Mouse (Mus musculus) gastrocnemius, postnatal 4 days (tissue): ENCODE results near the gene Efcab7. TPM values are rescaled to one million over a fixed set of nuclear protein-coding genes. Genes with fewer than 3 reads are reported as not detected.

Experiments
- DNase-seq, 2 experiments: peaks; one replicate each; pipeline ENCODE4 v3.0.0; 2021 to 2022; ENCODE audit warnings: low spot score in 2 of 2, mixed read lengths in 2 of 2
- total RNA-seq, 2 experiments: library from RNA; stranded (reverse); gene quantifications; 2 replicates each; pipeline ENCODE4 v1.2.3; 2021

Efcab7 gene
- total RNA-seq, 2 experiments from 2014 or later: 4.7 to 6.6 TPM

DNA sequence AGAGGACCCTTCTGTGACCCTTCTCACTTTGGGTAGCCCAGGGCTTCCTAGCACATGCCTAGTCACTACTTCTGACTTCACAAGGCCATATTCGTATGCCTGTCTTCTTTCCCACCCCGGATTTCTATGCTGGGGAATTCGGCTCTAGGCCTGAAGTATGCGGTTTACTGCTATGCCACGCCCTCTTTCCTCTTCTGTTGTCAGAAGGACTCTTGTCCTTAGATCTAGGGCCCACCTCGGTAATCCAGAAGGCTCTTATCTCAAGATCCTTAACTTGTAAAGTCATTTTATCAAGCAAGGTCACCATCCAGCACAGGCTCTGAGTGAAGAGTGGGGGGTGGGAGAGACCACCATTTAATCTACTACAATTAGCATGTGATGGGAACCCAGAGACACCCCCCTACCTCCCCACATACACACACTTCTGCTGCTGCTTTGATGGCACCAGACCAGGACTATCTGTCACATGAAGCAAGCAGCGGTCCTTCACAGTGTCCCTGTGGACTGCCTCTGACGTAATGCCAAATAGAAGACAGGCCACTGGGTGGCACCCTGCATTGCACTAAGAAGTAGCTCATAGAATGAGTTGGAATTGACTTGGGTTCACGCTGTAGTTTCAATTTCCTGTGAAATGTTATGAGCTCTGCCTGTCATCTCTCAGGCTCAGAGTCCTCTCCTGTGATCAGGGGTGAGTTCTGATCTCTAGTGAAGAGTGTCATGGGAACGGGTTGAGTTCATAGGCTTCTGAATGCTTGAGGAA, 112.8 kb downstream of the Efcab7 start:
- no peak for DNase-seq

GRCm38 (mm10) chr4:99944606-99945005, 115.6 kb downstream of the Efcab7 start:
- DNase-seq: no peak

GRCm38 (mm10) chr4:99945011-99945410, 116.0 kb downstream of the Efcab7 start:
- DNase-seq: no peak

DNA sequence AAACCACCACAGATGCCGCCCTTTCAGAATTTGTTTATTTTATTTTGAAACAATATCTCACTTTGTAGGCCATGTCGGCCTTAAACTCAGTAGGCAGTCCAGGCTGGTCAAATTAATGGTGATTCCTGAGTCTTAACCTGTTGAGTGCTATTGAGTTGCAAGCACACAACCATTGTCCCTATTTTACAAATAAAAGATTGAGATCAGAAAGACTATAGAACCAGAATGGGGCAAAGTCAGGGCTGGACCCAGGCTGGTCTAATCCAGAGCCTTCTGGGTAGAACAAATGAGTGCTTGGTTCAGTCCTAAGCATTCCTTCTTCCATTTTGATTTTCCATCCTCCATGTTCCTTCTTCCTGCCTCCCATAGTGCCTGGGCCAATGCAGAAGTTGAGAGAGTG, 117.5 kb downstream of the Efcab7 start:
- DNase-seq: no peak

DNA sequence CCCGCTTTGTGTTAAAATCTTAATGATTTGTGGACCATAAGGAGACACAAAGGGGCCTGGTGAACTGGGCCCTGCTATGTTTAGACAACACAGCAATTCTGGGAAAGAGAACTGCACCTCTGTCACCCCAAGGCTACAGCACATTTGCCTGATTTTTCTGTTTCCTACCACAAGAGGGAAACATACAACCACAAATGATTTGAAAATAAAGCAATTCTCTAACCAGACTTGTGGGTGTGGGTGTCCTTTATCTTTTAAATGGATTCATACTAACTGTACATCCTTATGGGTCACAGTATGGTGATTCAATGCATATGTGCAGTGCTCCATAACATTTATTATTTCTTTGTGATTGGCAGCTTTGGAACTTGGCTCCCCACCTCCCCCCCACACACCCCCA, 118.2 kb downstream of the Efcab7 start:
- no peak for DNase-seq

DNA sequence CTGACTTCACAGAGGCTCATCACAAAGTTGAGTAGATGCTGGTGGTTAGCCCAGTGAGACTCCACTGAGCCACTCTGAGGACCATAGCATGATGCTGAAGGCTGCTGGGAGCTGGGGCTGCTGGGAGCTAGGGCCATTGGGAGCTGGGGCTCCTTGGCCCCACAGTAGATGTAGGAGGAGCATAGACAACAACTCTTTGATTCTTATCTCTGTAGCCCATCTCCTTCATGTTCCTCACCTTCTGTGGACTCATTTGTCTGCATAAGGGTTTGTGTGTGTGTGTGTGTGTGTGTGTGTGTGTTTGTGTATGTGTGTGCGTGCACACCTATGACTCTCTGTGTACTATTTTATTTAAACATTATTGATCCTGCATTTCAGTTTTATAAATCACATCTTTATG, 118.9 kb downstream of the Efcab7 start:
- DNase-seq: no peak

DNA sequence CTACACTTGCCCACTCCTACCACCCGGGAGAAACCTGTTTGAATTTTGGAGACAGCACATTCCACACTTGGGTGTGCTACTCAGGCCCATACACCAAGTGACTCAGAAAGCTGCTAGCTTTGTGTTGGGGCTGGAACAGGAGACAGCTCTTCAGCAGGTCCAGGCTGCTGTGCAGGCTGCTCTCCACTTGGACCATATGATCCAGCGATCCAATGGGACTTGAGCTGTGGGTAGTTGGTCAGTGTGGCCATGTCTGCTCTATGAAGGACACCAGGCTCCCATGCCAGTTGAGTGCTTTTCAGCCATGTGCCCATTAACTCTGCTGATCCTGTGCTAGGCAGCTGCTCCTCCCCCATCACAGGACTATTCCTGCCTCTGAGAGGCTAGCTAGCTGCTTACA, 124.9 kb downstream of the Efcab7 start:
- no peak for DNase-seq

DNA sequence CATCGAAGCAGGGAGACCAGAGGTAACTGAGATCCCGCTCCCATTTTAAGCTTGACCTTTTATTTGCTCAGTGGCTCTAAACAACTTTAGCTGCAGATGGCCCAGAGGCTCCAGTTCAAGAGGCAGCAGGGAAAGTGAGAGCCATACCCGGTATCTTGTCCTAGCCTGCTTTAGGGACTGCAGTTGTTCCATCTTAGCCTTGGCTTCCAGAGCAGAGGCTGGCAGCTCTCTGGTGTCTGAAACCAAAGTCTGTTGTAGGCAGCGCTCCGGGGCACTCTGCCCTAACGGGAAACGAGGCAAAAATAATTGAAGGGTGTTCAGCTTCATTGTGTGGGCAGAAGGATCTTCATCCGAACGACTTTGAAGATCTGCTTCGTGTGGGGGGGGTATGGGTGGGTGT, 126.4 kb downstream of the Efcab7 start:
- no peak for DNase-seq

DNA sequence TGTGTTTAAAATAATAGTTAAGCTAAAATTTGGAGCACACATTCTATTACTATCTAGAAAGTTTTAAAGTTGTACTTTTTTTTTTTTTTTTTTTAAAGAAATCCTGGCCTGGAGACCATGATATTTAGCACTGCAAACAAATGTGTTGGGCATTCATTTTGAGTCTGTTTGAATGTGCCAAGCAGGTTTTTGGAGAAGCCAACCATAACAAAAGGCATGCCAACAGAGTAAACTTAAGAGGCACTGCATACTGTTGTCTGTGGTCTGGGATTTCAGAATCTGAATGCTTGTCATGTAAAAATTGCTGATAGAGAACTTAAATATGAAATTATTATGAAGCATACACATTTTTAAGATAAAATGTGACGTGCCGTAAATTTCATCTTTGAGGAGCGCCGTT, 128.2 kb downstream of the Efcab7 start:
- DNase-seq: no peak

DNA sequence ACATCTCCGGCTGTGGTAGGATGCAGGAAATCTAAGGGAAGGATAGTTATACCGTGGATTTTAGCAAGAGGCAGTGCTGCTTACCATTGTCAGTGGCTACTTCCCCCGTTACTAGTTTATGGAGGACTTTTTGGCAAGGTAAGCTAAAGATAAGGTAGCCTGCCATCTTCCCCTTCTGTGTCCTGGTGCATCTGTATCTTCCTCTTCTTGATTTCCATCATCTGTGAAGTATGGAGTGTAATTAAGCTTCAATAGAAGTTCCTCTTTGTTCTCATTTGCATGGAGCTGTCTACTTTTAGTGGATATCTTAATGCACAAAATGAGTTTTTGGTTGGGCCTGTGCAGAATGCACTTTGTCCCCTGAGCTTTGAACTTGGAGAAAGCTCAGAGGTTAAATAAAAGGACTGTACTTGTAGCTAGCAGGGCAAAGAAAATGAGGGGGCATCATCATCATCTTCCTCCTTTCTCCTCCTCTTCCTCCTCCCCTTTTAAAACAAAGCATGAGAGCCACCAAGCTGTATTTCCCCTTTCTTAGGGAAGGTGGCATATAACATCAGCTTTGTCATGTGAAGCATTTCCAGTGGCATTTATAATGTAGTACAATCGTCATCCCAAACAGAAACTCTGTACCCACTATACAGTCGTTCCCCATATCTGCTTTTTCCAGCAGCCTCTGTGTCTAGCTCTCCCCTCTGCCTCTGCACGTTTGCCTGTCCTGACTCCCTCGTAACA, 129.3 kb downstream of the Efcab7 start:
- no peak for DNase-seq

- no peak for DNase-seq
These were observed 130.3 kb downstream of the Efcab7 start for GRCm38 (mm10) chr4:99959308-99959707.

Other genes starting within 250 kb of the Efcab7 start
- gene Foxd3, start 172.9 kb upstream of the Efcab7 start, total RNA-seq: 10 to 100 TPM in 1 of 2 experiments, 1 to 10 TPM in 1; 9.9 to 11.5 TPM
- gene Alg6, start 113.5 kb upstream of the Efcab7 start, total RNA-seq: 10 to 100 TPM; 19.1 to 19.3 TPM
- gene Pgm1, start 100.2 kb downstream of the Efcab7 start, total RNA-seq: 100 to 1,000 TPM; 498 to 511 TPM
- gene Itgb3bp, start 100.6 kb downstream of the Efcab7 start, total RNA-seq: 10 to 100 TPM in 1 of 2 experiments, 1 to 10 TPM in 1; 8.8 to 10.8 TPM